Mouse (Mus musculus) heart, adult 18-20 months (tissue): ENCODE data around the gene Ddx20. TPM values are rescaled to one million over a fixed set of nuclear protein-coding genes. Genes with fewer than 3 reads are reported as not detected.
"Not testable (repeated sequence)": the region's sequence is repeated elsewhere in the genome, so short reads cannot be mapped to it uniquely, and the experiment has no call there.

Experiments
- DNase-seq, 2 experiments: peaks; one replicate each; pipeline ENCODE4 v3.0.0; 2021 to 2022; ENCODE audit warnings: mixed read lengths in 1 of 2
- total RNA-seq, 2 experiments: library from RNA; stranded (reverse); gene quantifications; 2 replicates each; pipeline ENCODE4 v1.2.3; 2021

The Ddx20 gene
- total RNA-seq, 2 experiments from 2014 or later, result 11.4 to 11.5 TPM

GRCm38 (mm10) chr3:105705561-105705960 is 18.2 kb upstream of the Ddx20 start:
- DNase-seq, result peak in 1 of 2 experiments; percentile 20

- peak; percentile 79 to 81 for DNase-seq
Observed at GRCm38 (mm10) chr3:105705061-105705549, 17.7 kb upstream of the Ddx20 start.

GRCm38 (mm10) chr3:105704031-105705008 is 16.9 kb upstream of the Ddx20 start, which contains the start of gene Inka2:
Gene Inka2, plus strand, starts transcription at chr3:105704599.
- peak; percentile 90 to 94 for DNase-seq

- no peak for DNase-seq
Observed at GRCm38 (mm10) chr3:105703571-105703970, 16.2 kb upstream of the Ddx20 start.

- peak; percentile 67 to 89 for DNase-seq
Observed at GRCm38 (mm10) chr3:105701399-105701798, 14.0 kb upstream of the Ddx20 start.

- DNase-seq, result not testable (repeated sequence)
Observed at GRCm38 (mm10) chr3:105700786-105701185, 13.4 kb upstream of the Ddx20 start.

- peak; percentile 54 to 67 for DNase-seq
Observed at GRCm38 (mm10) chr3:105699241-105699933, 12.0 kb upstream of the Ddx20 start.

- no peak for DNase-seq
Observed at GRCm38 (mm10) chr3:105698311-105698710, 10.9 kb upstream of the Ddx20 start.

GRCm38 (mm10) chr3:105697148-105697441 is 9.7 kb upstream of the Ddx20 start:
- DNase-seq, result no peak

- peak; percentile 56 to 64 for DNase-seq
Observed at GRCm38 (mm10) chr3:105696387-105697147, 9.2 kb upstream of the Ddx20 start.

GRCm38 (mm10) chr3:105695476-105696386 is 8.4 kb upstream of the Ddx20 start:
- DNase-seq, result peak in 1 of 2 experiments; percentile 56

- no peak for DNase-seq
Observed at GRCm38 (mm10) chr3:105693327-105694080, 6.1 kb upstream of the Ddx20 start.

- no peak for DNase-seq
Observed at GRCm38 (mm10) chr3:105688536-105688935, 1.2 kb upstream of the Ddx20 start.

GRCm38 (mm10) chr3:105686394-105687323 is 715 bp downstream of the Ddx20 start:
- DNase-seq, result no peak

- DNase-seq, result no peak
Observed at GRCm38 (mm10) chr3:105680346-105680745, 7.0 kb downstream of the Ddx20 start.

- no peak for DNase-seq
Observed at GRCm38 (mm10) chr3:105675932-105676331, 11.4 kb downstream of the Ddx20 start.

- DNase-seq, result peak; percentile 77 to 87
Observed at GRCm38 (mm10) chr3:105674595-105675218, 12.7 kb downstream of the Ddx20 start.

- DNase-seq, result no peak
Observed at GRCm38 (mm10) chr3:105670801-105671200, 16.6 kb downstream of the Ddx20 start.

GRCm38 (mm10) chr3:105669776-105670175 is 17.6 kb downstream of the Ddx20 start:
- no peak for DNase-seq
